Mouse (Mus musculus): ENCODE data around the gene Vrk1.

Gene Vrk1

GRCm38 (mm10) chr12:106001775-106002174 is 8.3 kb upstream of the Vrk1 start:
- DNase-seq (ENCODE audit: low spot score) = no peak

- no peak for DNase-seq (ENCODE audit: low spot score)
Measured at GRCm38 (mm10) chr12:106004719-106005118, 5.3 kb upstream of the Vrk1 start.

- no peak for DNase-seq (ENCODE audit: low spot score)
Measured at GRCm38 (mm10) chr12:106006218-106006617, 3.8 kb upstream of the Vrk1 start.

- DNase-seq (ENCODE audit: low spot score) = peak; percentile 33
Measured at GRCm38 (mm10) chr12:106008348-106009050, 1.5 kb upstream of the Vrk1 start.

GRCm38 (mm10) chr12:106009122-106009870 is 732 bp upstream of the Vrk1 start:
- DNase-seq (ENCODE audit: low spot score) = no peak

- no peak for DNase-seq (ENCODE audit: low spot score)
Measured at GRCm38 (mm10) chr12:106012161-106012560, 2.1 kb downstream of the Vrk1 start.

- DNase-seq (ENCODE audit: low spot score) = no peak
Measured at GRCm38 (mm10) chr12:106016265-106017012, 6.4 kb downstream of the Vrk1 start.

GRCm38 (mm10) chr12:106020063-106020462 is 10.0 kb downstream of the Vrk1 start:
- DNase-seq (ENCODE audit: low spot score) = no peak

- no peak for DNase-seq (ENCODE audit: low spot score)
Measured at GRCm38 (mm10) chr12:106023652-106024051, 13.6 kb downstream of the Vrk1 start.

GRCm38 (mm10) chr12:106025416-106025815 is 15.4 kb downstream of the Vrk1 start:
- DNase-seq (ENCODE audit: low spot score) = no peak

GRCm38 (mm10) chr12:106026385-106027134 is 16.5 kb downstream of the Vrk1 start:
- DNase-seq (ENCODE audit: low spot score) = no peak

- no peak for DNase-seq (ENCODE audit: low spot score)
Measured at GRCm38 (mm10) chr12:106027372-106027771, 17.3 kb downstream of the Vrk1 start.

- DNase-seq (ENCODE audit: low spot score) = no peak
Measured at GRCm38 (mm10) chr12:106029582-106029981, 19.6 kb downstream of the Vrk1 start.

- no peak for DNase-seq (ENCODE audit: low spot score)
Measured at GRCm38 (mm10) chr12:106030146-106030745, 20.2 kb downstream of the Vrk1 start.

GRCm38 (mm10) chr12:106030796-106031195 is 20.8 kb downstream of the Vrk1 start:
- DNase-seq (ENCODE audit: low spot score) = no peak

GRCm38 (mm10) chr12:106031916-106032315 is 21.9 kb downstream of the Vrk1 start:
- DNase-seq (ENCODE audit: low spot score) = peak; percentile 47

- DNase-seq (ENCODE audit: low spot score) = no peak
Measured at GRCm38 (mm10) chr12:106032361-106032760, 22.3 kb downstream of the Vrk1 start.

- peak; percentile 78 for DNase-seq (ENCODE audit: low spot score)
Measured at GRCm38 (mm10) chr12:106034267-106034666, 24.2 kb downstream of the Vrk1 start.

GRCm38 (mm10) chr12:106034761-106035160 is 24.7 kb downstream of the Vrk1 start:
- peak; percentile 25 for DNase-seq (ENCODE audit: low spot score)

GRCm38 (mm10) chr12:106040259-106040658 is 30.2 kb downstream of the Vrk1 start:
- DNase-seq (ENCODE audit: low spot score) = no peak

- no peak for DNase-seq (ENCODE audit: low spot score)
Measured at GRCm38 (mm10) chr12:106046143-106046795, 36.2 kb downstream of the Vrk1 start.

Measured in T-cell, adult 2 months (primary cell).